Mouse (Mus musculus): ENCODE results near the gene Myoz2.

GRCm38 (mm10) chr3:123009417-123009816 is 25.4 kb downstream of the Myoz2 start:
- TF ChIP-seq POLR2A (IDR thresholded peaks at IDR 0.05; ENCODE audit: borderline replicate concordance, low read depth, low read length), result no peak
- TF ChIP-seq CTCF (IDR thresholded peaks at IDR 0.05; ENCODE audit: low read depth, low read length), result no peak

Data from bone marrow macrophage, adult 2 months (primary cell).